Mouse (Mus musculus) frontal cortex, postnatal 10 days (tissue): Measurements from ENCODE around the gene 2310057N15Rik.
"Not testable (repeated sequence)": the region's sequence is repeated elsewhere in the genome, so short reads cannot be mapped to it uniquely, and the experiment has no call there.

Source experiments
- DNase-seq, 2 experiments: peaks; one replicate each; pipeline ENCODE4 v3.0.0; 2022; ENCODE audit warnings: low spot score in 2 of 2, mixed read lengths in 1 of 2

2310057N15Rik gene

GRCm38 (mm10) chr16:88774106-88774505, at the start of gene 2310057N15Rik:
Gene 2310057N15Rik (minus strand): TSS chr16:88774206.
- no peak for DNase-seq

GRCm38 (mm10) chr16:88823736-88824135, 49.7 kb upstream of the 2310057N15Rik start:
- no peak for DNase-seq

GRCm38 (mm10) chr16:88820066-88820465, 46.1 kb upstream of the 2310057N15Rik start, which contains the start of gene Krtap15:
Gene Krtap15 (plus strand): TSS chr16:88820215.
- no peak for DNase-seq

GRCm38 (mm10) chr16:88811827-88812226, 37.8 kb upstream of the 2310057N15Rik start, which contains the start of gene Gm20741:
Gene Gm20741 (minus strand): TSS chr16:88812220.
- no peak for DNase-seq

GRCm38 (mm10) chr16:88786786-88787185, 12.8 kb upstream of the 2310057N15Rik start:
- DNase-seq: no peak

GRCm38 (mm10) chr16:88777596-88777995, 3.6 kb upstream of the 2310057N15Rik start, which contains the start of gene Gm5965:
Gene Gm5965 (plus strand): TSS chr16:88777896.
- no peak for DNase-seq

GRCm38 (mm10) chr16:88758547-88758946, 15.5 kb downstream of the 2310057N15Rik start, which contains the start of gene 2310034C09Rik:
Gene 2310034C09Rik (plus strand): TSS chr16:88758847.
- not testable (repeated sequence) for DNase-seq

- not testable (repeated sequence) for DNase-seq
Observed at GRCm38 (mm10) chr16:88751535-88751934, 22.5 kb downstream of the 2310057N15Rik start, which contains the start of gene Krtap13. Gene Krtap13 (minus strand): TSS chr16:88751635.

- no peak for DNase-seq
Observed at GRCm38 (mm10) chr16:88747943-88748342, 26.1 kb downstream of the 2310057N15Rik start.

GRCm38 (mm10) chr16:88744750-88745340, 29.2 kb downstream of the 2310057N15Rik start:
- DNase-seq: no peak

GRCm38 (mm10) chr16:88735391-88735790, 38.6 kb downstream of the 2310057N15Rik start:
- DNase-seq: no peak

- no peak for DNase-seq
Observed at GRCm38 (mm10) chr16:88728812-88729275, 45.2 kb downstream of the 2310057N15Rik start, which contains the start of gene Krtap13-1. Gene Krtap13-1 (plus strand): TSS chr16:88728862.
